Mouse (Mus musculus) ES-E14 (cell line): Measurements from ENCODE around the gene Pcnx4. TPM values are rescaled to one million over a fixed set of nuclear protein-coding genes. Genes with fewer than 3 reads are reported as not detected.

Experiments
- DNase-seq: peaks from one replicate; pipeline ENCODE4 v3.0.0-alpha.2; 2013; ENCODE audit warnings: low read depth, low spot score
- H3K27ac ChIP-seq: 2 replicates; pipeline ENCODE4 v1.5.1; 2012; ENCODE audit warnings: low read depth, mild to moderate bottlenecking, low read length, moderate library complexity, mixed read lengths; ENCODE audit not compliant: poor library complexity, insufficient read depth, severe bottlenecking
- H3K36me3 ChIP-seq: 2 replicates; pipeline ENCODE4 v1.6.1; 2012; ENCODE audit warnings: mild to moderate bottlenecking, low read length, moderate library complexity, mixed read lengths; ENCODE audit not compliant: control insufficient read depth, poor library complexity, insufficient read depth, severe bottlenecking
- H3K4me1 ChIP-seq, 2 experiments: fragments of 150-350 bp in 1 of 2; sonication (generic) in 1 of 2; 2 replicates each; pipeline ENCODE4 v1.6.1; 2012; ENCODE audit warnings: low read length in 2 of 2, mild to moderate bottlenecking in 1 of 2, mixed read lengths in 1 of 2; ENCODE audit not compliant: control insufficient read depth in 2 of 2, insufficient read depth in 2 of 2, poor library complexity in 1 of 2
- H3K4me3 ChIP-seq, 2 experiments: fragments of 150-350 bp in 1 of 2; sonication (generic) in 1 of 2; 2 replicates each; pipeline ENCODE4 v1.5.1; 2012; ENCODE audit warnings: low read length in 2 of 2, low read depth in 1 of 2, mild to moderate bottlenecking in 1 of 2, mixed read lengths in 1 of 2; ENCODE audit not compliant: insufficient read depth in 1 of 2, poor library complexity in 1 of 2, severe bottlenecking in 1 of 2
- H3K9ac ChIP-seq: 2 replicates; pipeline ENCODE4 v1.6.1; 2012; ENCODE audit warnings: low read depth, mild to moderate bottlenecking, low read length, mixed read lengths; ENCODE audit not compliant: poor library complexity, insufficient read depth, severe bottlenecking
- H3K9me3 ChIP-seq: fragments of 150-350 bp; sonication (generic); 2 replicates; pipeline ENCODE4 v1.6.1; 2012; ENCODE audit warnings: low read depth, mild to moderate bottlenecking, low read length; ENCODE audit not compliant: control insufficient read depth, insufficient read depth
- CHD2 ChIP-seq: IDR thresholded peaks from 2 replicates; pipeline ENCODE4 v1.6.1; 2014; ENCODE audit warnings: mild to moderate bottlenecking, low read depth, low read length, inconsistent platforms
- HCFC1 ChIP-seq: IDR thresholded peaks from 2 replicates; pipeline ENCODE4 v1.6.1; 2012; ENCODE audit warnings: low read length, inconsistent platforms, borderline replicate concordance; ENCODE audit not compliant: insufficient read depth
- MAFK ChIP-seq: IDR thresholded peaks from 2 replicates; pipeline ENCODE4 v1.6.1; 2014; ENCODE audit warnings: mild to moderate bottlenecking, low read depth, low read length, inconsistent platforms; ENCODE audit not compliant: insufficient read depth
- ZC3H11A ChIP-seq: IDR thresholded peaks from 2 replicates; pipeline ENCODE4 v1.6.1; 2012; ENCODE audit warnings: low read depth, mild to moderate bottlenecking, inconsistent platforms, low read length, borderline replicate concordance
- ZNF384 ChIP-seq: IDR thresholded peaks from 2 replicates; pipeline ENCODE4 v1.6.1; 2012; ENCODE audit warnings: low read depth, low read length, inconsistent platforms
- in situ Hi-C, 2 experiments: fragments of 600-800 bp; cut with MboI; formaldehyde crosslinking; loops; one replicate each; pipeline ENCODE4 v1.15.1; 2025; ENCODE audit warnings: low sequenced_read_pairs in 2 of 2, inconsistent platforms in 1 of 2; ENCODE audit not compliant: unreplicated experiment in 2 of 2
- total RNA-seq: library from RNA; depleted of rRNA; stranded (reverse); fragments of 300-350 nt; gene quantifications from 2 replicates; pipeline ENCODE4 v1.2.3, GENCODE M21; 2012; rRNA removed

Gene Pcnx4
- total RNA-seq: 11.1 and 13.6 TPM in 2 replicates

DNA sequence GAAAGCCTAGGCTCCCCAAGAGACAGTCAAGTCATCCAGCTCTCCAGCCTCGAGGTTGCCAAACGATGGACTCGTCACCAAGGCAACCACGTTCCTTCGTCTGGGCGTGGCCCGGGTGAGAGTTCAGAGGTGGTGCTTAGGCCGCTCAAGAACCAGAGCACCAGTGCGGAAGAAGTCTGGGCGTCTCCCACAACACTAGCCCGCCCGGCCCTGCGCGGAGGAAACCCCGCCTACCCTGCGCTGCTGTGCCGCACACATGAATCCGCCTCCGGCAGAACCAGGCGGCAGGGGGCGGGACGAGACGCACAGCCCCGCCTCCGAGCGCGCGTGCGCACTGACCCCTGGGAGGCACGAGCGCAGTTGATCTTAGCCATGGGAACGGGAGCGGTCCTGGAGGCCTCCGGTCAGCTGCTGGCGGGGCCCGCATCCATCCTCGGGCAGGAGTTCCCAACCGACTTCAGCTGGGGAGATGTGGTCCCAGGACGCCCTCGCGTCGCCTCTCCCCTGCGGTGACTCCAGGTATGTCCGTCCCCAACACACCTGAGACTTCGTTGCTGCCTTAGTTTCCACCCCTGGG lies at the start of gene Pcnx4:
TSS of gene Pcnx4 (plus strand) at position 363 of the 577 bp plus-strand sequence.
- DNase-seq: peak; percentile 97
- Histone ChIP-seq H3K9me3 (no peaks in the 10 kb centered on the region), H3K9ac (peak within 1 kb of the TSS; percentile 94), H3K36me3 (no peaks in the 10 kb centered on the region), H3K27ac (no peak within 1 kb of the TSS), H3K4me1 (peaks cover 0 to 6% of the 10 kb centered on the region in 2 experiments; a peak in 1 of 4 replicates), H3K4me3 (peak within 1 kb of the TSS; percentile 76 to 86)
- no peak for TF ChIP-seq HCFC1
- TF ChIP-seq ZC3H11A: no peak
- no peak for TF ChIP-seq CHD2
- TF ChIP-seq MAFK: no peak
- no peak for TF ChIP-seq ZNF384
- in situ Hi-C loops: no loop called here

DNA sequence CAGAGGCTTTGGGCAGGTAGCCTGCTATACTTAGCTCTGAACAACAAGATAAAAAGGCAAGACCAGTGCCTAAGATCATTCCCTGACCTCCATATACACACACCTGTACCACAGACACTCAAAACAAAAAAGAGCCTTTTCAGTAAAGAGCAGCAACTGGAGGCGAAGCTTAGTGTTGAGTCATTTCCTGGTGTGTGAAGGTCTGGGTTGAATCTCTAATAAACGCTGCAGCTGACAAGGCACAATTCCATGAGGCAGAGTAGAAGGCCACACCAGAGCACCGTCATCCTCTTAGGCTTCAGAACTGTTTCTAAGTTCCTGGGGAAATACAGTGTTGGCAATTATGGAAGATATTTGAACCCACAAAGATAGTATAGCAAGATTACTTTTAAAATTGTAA lies 48.7 kb upstream of the Pcnx4 start:
- in situ Hi-C loops: no loop called here
- no peaks in the 10 kb centered on the region for H3K4me1 ChIP-seq
- TF ChIP-seq ZNF384 (no peak), MAFK (no peak), ZC3H11A (no peak), CHD2 (no peak), HCFC1 (no peak)

DNA sequence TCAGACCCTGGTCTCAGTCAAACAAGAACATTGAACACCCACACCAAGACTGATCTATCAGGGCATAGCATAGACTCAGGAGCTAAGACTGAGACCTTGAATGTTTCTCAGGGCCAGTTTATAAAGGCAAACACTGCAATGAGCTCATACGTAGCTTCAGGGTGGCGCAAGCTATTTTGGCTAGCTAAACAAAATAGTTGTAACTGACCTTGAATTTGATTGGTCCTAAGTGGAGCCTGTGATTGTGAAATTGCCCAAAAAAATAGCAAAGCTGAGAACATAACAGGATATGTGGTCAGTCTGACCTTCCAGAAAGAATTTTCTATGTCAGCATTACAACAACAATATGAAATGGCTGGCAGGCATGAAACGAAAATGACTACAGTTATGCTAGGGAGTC lies 46.2 kb upstream of the Pcnx4 start:
- Histone ChIP-seq H3K9me3 (no peaks in the 10 kb centered on the region), H3K4me1 (no peaks in the 10 kb centered on the region), H3K4me3 (no peak overlapping the region), H3K9ac (no peak overlapping the region), H3K27ac (no peak overlapping the region), H3K36me3 (no peaks in the 10 kb centered on the region)
- TF ChIP-seq ZC3H11A: no peak
- DNase-seq: no peak
- in situ Hi-C loops: no loop called here

More for the DNA sequence above, 48.7 kb upstream of the Pcnx4 start:
- H3K27ac ChIP-seq: no peak overlapping the region
- H3K9me3 ChIP-seq: no peaks in the 10 kb centered on the region
- DNase-seq: no peak
- H3K9ac ChIP-seq: no peak overlapping the region
- H3K4me3 ChIP-seq: no peak overlapping the region
- H3K36me3 ChIP-seq: no peaks in the 10 kb centered on the region

DNA sequence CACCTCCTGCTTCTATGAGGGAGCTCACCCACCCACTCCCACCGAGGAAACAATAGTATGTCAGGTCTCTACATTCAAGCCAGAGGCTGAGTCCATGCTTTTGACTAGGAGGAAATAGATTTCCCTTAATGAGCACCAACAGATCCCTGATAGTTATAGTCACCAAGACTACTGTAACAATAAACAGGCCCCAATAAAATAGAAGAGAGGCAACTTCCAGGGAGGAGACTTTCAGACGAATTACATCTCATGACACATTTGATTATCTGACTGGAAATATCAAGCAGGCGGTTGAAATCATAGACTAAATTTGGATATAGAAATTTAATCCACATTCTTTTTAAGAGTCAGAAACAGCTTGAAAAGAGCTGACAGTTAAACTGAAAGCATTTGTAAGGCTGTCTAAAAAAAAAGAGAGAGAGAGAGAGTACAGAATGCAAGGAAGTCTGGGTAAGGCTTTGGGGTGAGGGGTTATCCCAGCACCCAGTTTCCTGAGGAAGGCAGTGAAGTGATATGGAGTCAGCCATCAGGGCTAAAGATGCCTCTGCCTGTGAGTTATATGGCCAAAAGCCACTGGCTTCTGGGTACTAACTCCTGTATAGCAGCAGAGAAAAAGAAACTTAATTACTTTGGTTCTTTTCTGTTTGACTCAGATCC lies 45.0 kb upstream of the Pcnx4 start:
- no peaks in the 10 kb centered on the region for H3K9me3 ChIP-seq
- H3K9ac ChIP-seq: no peak overlapping the region
- DNase-seq: no peak
- TF ChIP-seq CHD2 (no peak), ZNF384 (no peak), ZC3H11A (no peak), MAFK (no peak), HCFC1 (no peak)
- no peak overlapping the region for H3K4me3 ChIP-seq
- H3K27ac ChIP-seq: no peak overlapping the region
- H3K36me3 ChIP-seq: no peaks in the 10 kb centered on the region
- in situ Hi-C loops: no loop called here
- no peaks in the 10 kb centered on the region for H3K4me1 ChIP-seq
